Comparison of ENCODE assay signal across 8 mouse cellular contexts in the genomic region with DNA sequence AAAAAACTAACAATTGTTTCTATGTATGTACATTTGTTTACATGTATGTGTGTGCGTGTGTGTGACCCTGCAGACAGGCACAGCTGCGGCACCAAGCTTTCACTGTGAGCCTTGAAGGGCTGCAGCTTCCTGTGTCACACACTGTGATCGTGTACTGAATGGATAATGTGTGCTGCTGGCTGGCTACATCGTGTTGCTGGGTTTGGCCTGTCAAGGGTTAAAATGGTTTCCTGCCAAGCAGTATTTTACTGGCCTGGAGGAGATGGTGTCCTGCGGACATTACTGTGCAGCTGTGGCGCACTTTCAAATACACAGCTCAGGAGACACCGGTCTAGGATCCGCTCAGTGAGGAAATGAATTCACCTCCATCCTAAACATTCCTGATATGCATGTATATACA. TPM values are rescaled to one million over a fixed set of nuclear protein-coding genes. Genes with fewer than 3 reads are reported as not detected.
DNase-seq lines count a peak whose midpoint lies in the region; ATAC-seq lines count a peak whose summit lies in the region.

No protein-coding gene starts in this region.

- H3K9ac ChIP-seq in forebrain, embryonic 11.5 days (ENCODE audit: low read length) = no peak overlapping the region
- no peak overlapping the region for H3K9ac ChIP-seq in limb, embryonic 11.5 days (ENCODE audit: low read length)
- H3K9ac ChIP-seq in stomach, embryonic 15.5 days = no peak overlapping the region

- no peak overlapping the region for H3K27ac ChIP-seq in forebrain, embryonic 11.5 days (ENCODE audit: low read depth, low read length)
- no peak overlapping the region for H3K27ac ChIP-seq in forebrain, embryonic 10.5 days
- no peak overlapping the region for H3K27ac ChIP-seq in limb, embryonic 11.5 days (replicated peaks; ENCODE audit: low read depth, low read length)
- no peak overlapping the region for H3K27ac ChIP-seq in stomach, embryonic 15.5 days

- H3K9me3 ChIP-seq in forebrain, embryonic 11.5 days (ENCODE audit: control insufficient read depth, low read length) = peaks cover 5% of the 10 kb centered on the region
- H3K9me3 ChIP-seq in forebrain, embryonic 10.5 days = peaks cover 16% of the 10 kb centered on the region
- H3K9me3 ChIP-seq in limb, embryonic 11.5 days (ENCODE audit: control insufficient read depth, low read length) = peaks cover 2% of the 10 kb centered on the region; the same call in 1 of the 2 replicates
- no peaks in the 10 kb centered on the region for H3K9me3 ChIP-seq in stomach, embryonic 15.5 days

- H3K4me2 ChIP-seq in forebrain, embryonic 11.5 days (ENCODE audit: low read depth, low read length, severe bottlenecking) = no peak overlapping the region
- H3K4me2 ChIP-seq in limb, embryonic 11.5 days (ENCODE audit: low read depth, severe bottlenecking) = no peak overlapping the region
- no peak overlapping the region for H3K4me2 ChIP-seq in stomach, embryonic 15.5 days

- 46% methylated on average over 8 of the region's 8 CpGs for WGBS in forebrain, embryonic 11.5 days
- WGBS in forebrain, embryonic 10.5 days = 53% methylated on average over 8 of the region's 8 CpGs
- WGBS in limb, embryonic 11.5 days = 27% methylated on average over 8 of the region's 8 CpGs
- WGBS in stomach, embryonic 15.5 days = 39% methylated on average over 8 of the region's 8 CpGs

- peak; percentile 76 for ATAC-seq in forebrain, embryonic 11.5 days (replicated peaks; ENCODE audit: low FRiP score)
- peak; percentile 56 for ATAC-seq in limb, embryonic 11.5 days (ENCODE audit: insufficient number of reproducible peaks, low FRiP score, low TSS enrichment, low read depth)
- peak; percentile 54 for ATAC-seq in stomach, embryonic 15.5 days (ENCODE audit: insufficient read depth, low FRiP score, low read depth)
- no peak for ATAC-seq in inflammation-experienced regulatory T-cells, adult 6 months
- ATAC-seq in erythroblast, adult 5-6 weeks (replicated peaks; ENCODE audit: low FRiP score, poor library complexity, severe bottlenecking) = no peak

- no peaks in the 10 kb centered on the region; the same call in 1 of the 2 replicates for H3K36me3 ChIP-seq in forebrain, embryonic 11.5 days (ENCODE audit: control insufficient read depth, insufficient read depth, low read length)
- H3K36me3 ChIP-seq in forebrain, embryonic 10.5 days (replicated peaks) = peaks cover 17% of the 10 kb centered on the region
- H3K36me3 ChIP-seq in limb, embryonic 11.5 days (ENCODE audit: control insufficient read depth, insufficient read depth, low read length) = no peaks in the 10 kb centered on the region
- H3K36me3 ChIP-seq in stomach, embryonic 15.5 days = no peaks in the 10 kb centered on the region

- no peak overlapping the region for H3K4me3 ChIP-seq in forebrain, embryonic 11.5 days (ENCODE audit: low read depth, low read length)
- H3K4me3 ChIP-seq in forebrain, embryonic 10.5 days = no peak overlapping the region
- H3K4me3 ChIP-seq in limb, embryonic 11.5 days (ENCODE audit: low read depth, low read length) = no peak overlapping the region
- no peak overlapping the region for H3K4me3 ChIP-seq in stomach, embryonic 15.5 days (replicated peaks)

- no peaks in the 10 kb centered on the region for H3K4me1 ChIP-seq in forebrain, embryonic 11.5 days (replicated peaks; ENCODE audit: control insufficient read depth, insufficient read depth, low read length)
- H3K4me1 ChIP-seq in forebrain, embryonic 10.5 days = 0 out of 2 replicates have a peak, but pooled peaks cover 5% of the 10 kb centered on the region
- peaks cover 4% of the 10 kb centered on the region; the same call in 1 of the 2 replicates for H3K4me1 ChIP-seq in limb, embryonic 11.5 days (ENCODE audit: control insufficient read depth, insufficient read depth, low read length)
- no peaks in the 10 kb centered on the region for H3K4me1 ChIP-seq in stomach, embryonic 15.5 days

- no peak for DNase-seq in forebrain, embryonic 11.5 days (ENCODE audit: low spot score)
- DNase-seq in forebrain, embryonic 10.5 days (ENCODE audit: extremely low spot score, low spot score) = no peak
- peak; percentile 54 for DNase-seq in cerebellum, adult 11-12 months
- DNase-seq in forelimb bud, embryonic 11.5 days (ENCODE audit: low read depth, low spot score) = peak; percentile 54
- peak; percentile 50 for DNase-seq in limb, embryonic 11.5 days (ENCODE audit: low spot score)

- no peaks in the 10 kb centered on the region for H3K27me3 ChIP-seq in forebrain, embryonic 11.5 days (ENCODE audit: control insufficient read depth, insufficient read depth, low read length)
- H3K27me3 ChIP-seq in forebrain, embryonic 10.5 days (ENCODE audit: poor library complexity, severe bottlenecking) = peaks cover 9% of the 10 kb centered on the region; the same call in 1 of the 2 replicates
- no peaks in the 10 kb centered on the region for H3K27me3 ChIP-seq in limb, embryonic 11.5 days (ENCODE audit: control insufficient read depth, insufficient read depth, low read length)
- H3K27me3 ChIP-seq in stomach, embryonic 15.5 days (replicated peaks) = no peaks in the 10 kb centered on the region

RNA-seq across cellular contexts. Expression of a gene that starts 3.7 kb away (rescaled TPM):
- polyA plus RNA-seq in forebrain, embryonic 11.5 days (2014; fragmentation: Nextera tagmentation; extraction: Ambion mirVana) = 19.0 and 19.5 TPM in 2 replicates
- 4.3 and 4.8 TPM in 2 replicates for polyA plus RNA-seq in forebrain, embryonic 10.5 days (2016; fragmentation: Nextera tagmentation; extraction: Ambion mirVana)
- 2.5 and 4.0 TPM in 2 replicates for polyA plus RNA-seq in limb, embryonic 11.5 days (2014; fragmentation: Nextera tagmentation; extraction: Ambion mirVana)
- polyA plus RNA-seq in stomach, embryonic 15.5 days (2015; fragmentation: Nextera tagmentation; extraction: Ambion mirVana) = 7.3 and 8.6 TPM in 2 replicates
- under 1 TPM in 1 of 3 experiments, not detected in 2; 0.20 TPM for polyA plus RNA-seq in inflammation-experienced regulatory T-cells, adult 6 months (2017; shearing (Covaris generic))
- total RNA-seq in erythroblast, adult 5-6 weeks (2015; ENCODE audit: low replicate concordance) = not detected in 2 replicates
- total RNA-seq in erythroblast, adult 5-6 weeks (2017; ENCODE audit: low replicate concordance) = not detected in 2 replicates

Comparison
In these comparisons a context has a peak if more than half of its experiments do, and no peak if none do; other contexts are left out.
1. ATAC-seq: peak in forebrain, embryonic 11.5 days (single experiment), limb, embryonic 11.5 days (single experiment) and stomach, embryonic 15.5 days (single experiment); none in inflammation-experienced regulatory T-cells, adult 6 months (single experiment) and erythroblast, adult 5-6 weeks (single experiment).
2. DNase-seq: peak in cerebellum, adult 11-12 months (single experiment), forelimb bud, embryonic 11.5 days (single experiment) and limb, embryonic 11.5 days (single experiment); none in forebrain, embryonic 11.5 days (single experiment) and forebrain, embryonic 10.5 days (single experiment).